Mouse (Mus musculus) forebrain, embryonic 11.5 days (tissue): ENCODE data around the gene Scn3b. TPM values are rescaled to one million over a fixed set of nuclear protein-coding genes. Genes with fewer than 3 reads are reported as not detected.

Experiments used
- ATAC-seq: fragments of 200-750 bp; cut with Nextera tagmentation; replicated peaks from 2 replicates; pipeline ENCODE4 v1.8.0; 2017; ENCODE audit warnings: moderate TSS enrichment; ENCODE audit not compliant: low FRiP score
- DNase-seq: peaks from one replicate; pipeline ENCODE4 v3.0.0-alpha.2; 2017; ENCODE audit warnings: low spot score
- H3K27ac ChIP-seq: fragments of 300-500 bp; sonication (generic); 2 replicates; pipeline ENCODE4 v1.5.1; 2014; ENCODE audit warnings: low read depth, low read length
- H3K27me3 ChIP-seq: fragments of 300-500 bp; sonication (generic); 2 replicates; pipeline ENCODE4 v1.6.1; 2014; ENCODE audit warnings: mild to moderate bottlenecking, low read length, mixed read lengths; ENCODE audit not compliant: control insufficient read depth, insufficient read depth
- H3K36me3 ChIP-seq: fragments of 300-500 bp; sonication (generic); 2 replicates; pipeline ENCODE4 v1.6.1; 2014; ENCODE audit warnings: mild to moderate bottlenecking, low read length, moderate library complexity, mixed read lengths; ENCODE audit not compliant: control insufficient read depth, insufficient read depth
- H3K4me1 ChIP-seq: fragments of 300-500 bp; sonication (generic); replicated peaks from 2 replicates; pipeline ENCODE4 v1.6.1; 2014; ENCODE audit warnings: low read length, mixed read lengths; ENCODE audit not compliant: control insufficient read depth, insufficient read depth
- H3K4me2 ChIP-seq: fragments of 300-500 bp; sonication (generic); 2 replicates; pipeline ENCODE4 v1.6.1; 2014; ENCODE audit warnings: low read depth, mild to moderate bottlenecking, low read length, moderate library complexity, mixed read lengths; ENCODE audit not compliant: severe bottlenecking
- H3K4me3 ChIP-seq: fragments of 300-500 bp; sonication (generic); 2 replicates; pipeline ENCODE4 v1.5.1; 2014; ENCODE audit warnings: low read depth, low read length
- H3K9ac ChIP-seq: fragments of 300-500 bp; sonication (generic); 2 replicates; pipeline ENCODE4 v1.6.1; 2014; ENCODE audit warnings: low read length
- H3K9me3 ChIP-seq: fragments of 300-500 bp; sonication (generic); 2 replicates; pipeline ENCODE4 v1.6.1; 2016; ENCODE audit warnings: low read length, mixed read lengths; ENCODE audit not compliant: control insufficient read depth
- WGBS: fragments of 180-500 bp; shearing (Covaris S2); extraction: QIAGEN DNeasy Blood & Tissue Kit; methylation state at CpG from one replicate; pipeline ENCODE4 v1.1.7; 2014; 5-methylcytosine and 5-hydroxymethylcytosine counted together
- polyA plus RNA-seq: library from polyadenylated mRNA; unstranded; fragments of >200 nt; fragmentation: Nextera tagmentation; extraction: Ambion mirVana; gene quantifications from 2 replicates; pipeline ENCODE4 v1.2.1, GENCODE M21; 2014

The Scn3b gene
- polyA plus RNA-seq, 1 experiment from 2014 or later = 9.7 TPM

DNA sequence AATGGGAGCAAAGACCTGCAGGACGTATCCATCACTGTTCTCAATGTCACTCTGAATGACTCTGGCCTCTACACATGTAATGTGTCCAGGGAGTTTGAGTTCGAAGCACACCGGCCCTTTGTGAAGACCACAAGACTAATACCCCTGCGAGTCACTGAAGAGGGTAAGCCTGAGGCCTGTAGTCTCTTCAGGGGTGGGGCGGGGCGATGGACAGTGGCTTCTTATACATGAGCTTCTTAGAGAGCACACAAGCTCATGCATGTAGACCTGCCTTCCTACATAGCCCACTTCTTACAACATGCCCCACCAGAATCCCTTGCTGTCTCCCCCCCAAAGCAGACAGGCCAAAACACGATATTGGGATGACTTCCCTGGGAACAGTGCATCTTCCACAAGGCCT is 10.4 kb downstream of the Scn3b start:
- Histone ChIP-seq H3K27ac (no peak overlapping the region), H3K4me1 (no peaks in the 10 kb centered on the region), H3K36me3 (no peaks in the 10 kb centered on the region), H3K9me3 (no peaks in the 10 kb centered on the region), H3K9ac (no peak overlapping the region), H3K4me3 (no peak overlapping the region), H3K27me3 (no peaks in the 10 kb centered on the region), H3K4me2 (no peak overlapping the region)
- no peak for ATAC-seq
- DNase-seq = no peak
- 92% methylated on average over 7 of the region's 7 CpGs for WGBS

DNA sequence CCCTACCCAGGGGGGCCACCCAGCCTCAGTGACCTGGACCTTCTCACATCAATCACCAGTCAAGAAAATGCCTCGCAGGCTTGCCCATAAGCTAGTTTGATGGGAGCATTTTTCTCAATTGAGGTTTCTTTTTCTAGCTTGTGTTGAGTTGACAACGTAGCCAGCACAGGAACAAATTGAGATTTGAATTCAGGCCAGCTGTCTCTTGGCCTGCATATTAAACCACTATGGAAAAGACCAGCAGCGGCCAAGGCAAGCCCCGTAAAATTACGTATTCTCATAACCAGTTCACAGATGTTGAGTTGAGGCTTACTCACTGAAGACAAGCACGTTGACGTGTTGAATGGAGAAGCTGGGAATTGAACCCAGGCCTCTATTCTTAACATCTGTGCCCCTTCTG is 14.0 kb downstream of the Scn3b start:
- no peak for DNase-seq
- no peak for ATAC-seq
- Histone ChIP-seq H3K9me3 (no peaks in the 10 kb centered on the region), H3K4me2 (no peak overlapping the region), H3K27me3 (no peaks in the 10 kb centered on the region), H3K4me3 (no peak overlapping the region), H3K4me1 (no peaks in the 10 kb centered on the region), H3K27ac (no peak overlapping the region), H3K9ac (no peak overlapping the region), H3K36me3 (no peaks in the 10 kb centered on the region)
- 94% methylated on average over 7 of the region's 7 CpGs for WGBS

DNA sequence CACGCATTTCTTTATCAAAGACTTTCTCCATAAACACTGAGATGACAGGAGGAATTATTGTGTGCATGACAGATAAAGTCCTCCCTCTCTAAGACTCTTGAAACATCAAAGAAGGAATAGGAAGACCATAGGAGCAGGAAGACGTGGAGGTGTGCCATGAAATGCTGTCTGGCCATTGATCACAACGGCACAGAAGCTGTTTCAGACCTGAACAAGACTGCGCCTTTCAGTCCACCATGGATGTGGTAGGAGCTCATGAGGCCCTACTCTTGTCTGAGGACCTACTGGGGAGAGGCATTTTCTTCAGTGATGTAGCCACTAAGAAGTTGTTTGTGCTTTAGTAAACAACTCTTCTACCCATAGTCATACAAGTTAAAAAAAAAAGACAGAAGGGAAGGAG is 23.5 kb downstream of the Scn3b start:
- Histone ChIP-seq H3K9ac (no peak overlapping the region), H3K27ac (no peak overlapping the region), H3K9me3 (no peaks in the 10 kb centered on the region), H3K36me3 (no peaks in the 10 kb centered on the region), H3K4me3 (no peak overlapping the region), H3K4me1 (no peaks in the 10 kb centered on the region), H3K4me2 (no peak overlapping the region), H3K27me3 (no peaks in the 10 kb centered on the region)
- 86% methylated on average over 4 of the region's 4 CpGs for WGBS
- DNase-seq = no peak
- no peak for ATAC-seq

DNA sequence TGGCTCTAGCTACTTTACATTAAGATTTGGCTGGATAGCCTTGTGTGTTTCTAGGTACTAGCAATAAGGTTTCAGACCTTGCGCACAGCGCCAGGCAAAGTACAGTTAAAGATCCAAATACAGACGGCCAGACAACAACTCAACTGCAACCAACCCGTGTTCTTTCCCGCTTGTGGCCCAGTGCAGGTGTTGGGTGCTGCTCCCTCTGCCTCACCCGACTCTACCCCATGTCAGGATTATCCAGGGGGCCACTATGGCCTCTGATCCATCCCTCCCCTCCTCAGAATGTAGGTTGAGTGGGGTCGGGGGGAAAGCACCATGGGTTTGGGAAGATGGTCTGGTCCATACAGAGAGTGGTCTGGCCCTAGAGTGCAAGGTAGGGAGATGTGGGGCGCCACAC is 24.3 kb downstream of the Scn3b start:
- ATAC-seq (no peak), DNase-seq (no peak)
- H3K27me3 ChIP-seq = no peaks in the 10 kb centered on the region
- no peak overlapping the region for H3K9ac ChIP-seq
- H3K4me3 ChIP-seq = no peak overlapping the region
- no peaks in the 10 kb centered on the region for H3K36me3 ChIP-seq
- no peak overlapping the region for H3K27ac ChIP-seq
- WGBS = 90% methylated on average over 8 of the region's 8 CpGs
- no peaks in the 10 kb centered on the region for H3K4me1 ChIP-seq
- no peak overlapping the region for H3K4me2 ChIP-seq
- no peaks in the 10 kb centered on the region for H3K9me3 ChIP-seq

GRCm38 (mm10) chr9:40293740-40294139 is 24.7 kb downstream of the Scn3b start:
- H3K9me3 ChIP-seq = no peaks in the 10 kb centered on the region
- H3K9ac ChIP-seq = no peak overlapping the region
- H3K27ac ChIP-seq = no peak overlapping the region
- ATAC-seq = no peak
- no peaks in the 10 kb centered on the region for H3K36me3 ChIP-seq
- H3K4me3 ChIP-seq = no peak overlapping the region
- H3K4me1 ChIP-seq = no peaks in the 10 kb centered on the region
- 92% methylated on average over 5 of the region's 5 CpGs for WGBS
- no peak for DNase-seq
- H3K27me3 ChIP-seq = no peaks in the 10 kb centered on the region
- H3K4me2 ChIP-seq = no peak overlapping the region

- DNase-seq (no peak), ATAC-seq (no peak)
- H3K36me3 ChIP-seq = no peaks in the 10 kb centered on the region
- H3K27me3 ChIP-seq = no peaks in the 10 kb centered on the region
- H3K9me3 ChIP-seq = no peaks in the 10 kb centered on the region
- no peaks in the 10 kb centered on the region for H3K4me1 ChIP-seq
- no peak overlapping the region for H3K27ac ChIP-seq
- H3K4me3 ChIP-seq = no peak overlapping the region
- H3K4me2 ChIP-seq = no peak overlapping the region
- WGBS = 84% methylated on average over 5 of the region's 5 CpGs
- no peak overlapping the region for H3K9ac ChIP-seq
These were observed 25.2 kb downstream of the Scn3b start for GRCm38 (mm10) chr9:40294210-40294609.

GRCm38 (mm10) chr9:40294866-40295265 is 25.8 kb downstream of the Scn3b start:
- no peaks in the 10 kb centered on the region for H3K9me3 ChIP-seq
- no peak overlapping the region for H3K4me3 ChIP-seq
- DNase-seq = no peak
- H3K9ac ChIP-seq = no peak overlapping the region
- H3K4me2 ChIP-seq = no peak overlapping the region
- H3K4me1 ChIP-seq = no peaks in the 10 kb centered on the region
- WGBS = 95% methylated on average over 1 of the region's 1 CpGs
- H3K27ac ChIP-seq = no peak overlapping the region
- H3K36me3 ChIP-seq = no peaks in the 10 kb centered on the region
- ATAC-seq = no peak
- H3K27me3 ChIP-seq = no peaks in the 10 kb centered on the region

- H3K9me3 ChIP-seq = no peaks in the 10 kb centered on the region
- no peak overlapping the region for H3K4me3 ChIP-seq
- no peak overlapping the region for H3K4me2 ChIP-seq
- no peaks in the 10 kb centered on the region for H3K36me3 ChIP-seq
- H3K27ac ChIP-seq = no peak overlapping the region
- WGBS = 92% methylated on average over 5 of the region's 5 CpGs
- H3K9ac ChIP-seq = no peak overlapping the region
- no peaks in the 10 kb centered on the region for H3K27me3 ChIP-seq
- no peaks in the 10 kb centered on the region for H3K4me1 ChIP-seq
- no peak for DNase-seq
- ATAC-seq = no peak
These were observed 27.2 kb downstream of the Scn3b start for GRCm38 (mm10) chr9:40296251-40296650.

DNA sequence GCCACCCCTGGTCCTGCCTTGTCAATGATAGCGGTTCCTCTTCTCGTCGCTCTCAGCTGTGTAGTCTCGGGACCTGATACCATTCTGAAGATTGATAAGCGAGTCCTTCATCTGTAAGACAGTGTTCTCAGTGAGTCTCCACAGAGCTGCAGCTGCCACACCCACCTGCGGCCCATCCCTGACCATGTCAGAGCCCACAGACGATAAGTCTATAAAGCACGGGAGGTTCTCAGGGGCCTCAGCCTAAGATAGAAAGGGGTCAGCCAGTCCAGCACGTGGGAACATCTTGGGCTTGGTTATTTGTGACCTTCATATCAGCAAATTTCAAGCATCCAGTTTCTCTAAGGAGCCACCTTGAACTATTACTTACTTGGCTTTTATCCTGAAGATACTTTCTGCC is 29.0 kb downstream of the Scn3b start:
- Histone ChIP-seq H3K9ac (no peak overlapping the region), H3K27me3 (no peaks in the 10 kb centered on the region), H3K4me1 (no peaks in the 10 kb centered on the region), H3K27ac (no peak overlapping the region), H3K4me3 (no peak overlapping the region), H3K9me3 (no peaks in the 10 kb centered on the region), H3K4me2 (no peak overlapping the region), H3K36me3 (no peaks in the 10 kb centered on the region)
- WGBS = 96% methylated on average over 9 of the region's 9 CpGs
- DNase-seq = no peak
- no peak for ATAC-seq
